Mouse (Mus musculus): ENCODE measurements around the gene Rbm4. TPM values are rescaled to one million over a fixed set of nuclear protein-coding genes. Genes with fewer than 3 reads are reported as not detected.

Rbm4 gene
- polyA plus RNA-seq, 1 experiment from 2014 or later, result 86.4 TPM

GRCm38 (mm10) chr19:4747631-4748312, 45.9 kb downstream of the Rbm4 start:
- H3K4me2 ChIP-seq, result no peak overlapping the region
- no peak for ATAC-seq (ENCODE audit: low FRiP score)
- H3K9ac ChIP-seq, result no peak overlapping the region
- no peaks in the 10 kb centered on the region for H3K27me3 ChIP-seq
- H3K4me1 ChIP-seq, result no peaks in the 10 kb centered on the region
- H3K9me3 ChIP-seq, result no peaks in the 10 kb centered on the region
- H3K27ac ChIP-seq, result no peak overlapping the region
- peaks cover 87% of the 10 kb centered on the region for H3K36me3 ChIP-seq (replicated peaks)
- no peak overlapping the region for H3K4me3 ChIP-seq (replicated peaks)
- WGBS, result 92% methylated on average over 9 of the region's 9 CpGs

DNA sequence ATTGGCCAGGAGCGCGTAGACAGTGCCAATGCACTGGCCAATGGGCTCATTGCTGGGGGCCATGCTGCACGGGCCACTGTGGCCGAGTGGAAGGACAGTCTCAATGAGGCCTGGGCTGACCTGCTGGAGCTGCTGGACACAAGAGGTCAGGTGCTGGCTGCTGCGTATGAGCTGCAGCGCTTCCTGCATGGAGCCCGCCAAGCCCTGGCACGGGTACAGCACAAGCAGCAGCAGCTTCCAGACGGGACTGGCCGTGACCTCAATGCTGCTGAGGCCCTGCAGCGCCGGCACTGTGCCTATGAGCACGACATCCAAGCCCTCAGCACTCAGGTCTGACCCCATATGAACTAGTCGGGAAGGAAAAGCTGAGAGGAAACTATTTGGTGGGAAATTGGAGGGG, 47.1 kb downstream of the Rbm4 start:
- no peak overlapping the region for H3K4me3 ChIP-seq (replicated peaks)
- 90% methylated on average over 14 of the region's 14 CpGs for WGBS
- H3K9ac ChIP-seq, result no peak overlapping the region
- H3K36me3 ChIP-seq (replicated peaks), result peaks cover 90% of the 10 kb centered on the region
- no peaks in the 10 kb centered on the region for H3K4me1 ChIP-seq
- no peak for ATAC-seq (ENCODE audit: low FRiP score)
- H3K27me3 ChIP-seq, result no peaks in the 10 kb centered on the region
- no peak overlapping the region for H3K4me2 ChIP-seq
- H3K27ac ChIP-seq, result 0 out of 2 replicates have a peak overlapping the region, but pooled peaks have one; percentile 8
- H3K9me3 ChIP-seq, result no peaks in the 10 kb centered on the region

GRCm38 (mm10) chr19:4745681-4746080, 48.0 kb downstream of the Rbm4 start:
- no peak overlapping the region for H3K4me3 ChIP-seq (replicated peaks)
- no peak for ATAC-seq (ENCODE audit: low FRiP score)
- WGBS, result 94% methylated on average over 10 of the region's 10 CpGs

GRCm38 (mm10) chr19:4745057-4745456, 48.6 kb downstream of the Rbm4 start:
- H3K4me1 ChIP-seq, result no peaks in the 10 kb centered on the region
- H3K9ac ChIP-seq, result no peak overlapping the region
- ATAC-seq (ENCODE audit: low FRiP score), result no peak
- H3K9me3 ChIP-seq, result no peaks in the 10 kb centered on the region
- no peaks in the 10 kb centered on the region for H3K27me3 ChIP-seq
- no peak overlapping the region for H3K4me3 ChIP-seq (replicated peaks)
- WGBS, result 87% methylated on average over 9 of the region's 9 CpGs
- no peak overlapping the region for H3K27ac ChIP-seq
- H3K4me2 ChIP-seq, result no peak overlapping the region
- peaks cover 89% of the 10 kb centered on the region for H3K36me3 ChIP-seq (replicated peaks)

More at GRCm38 (mm10) chr19:4745681-4746080, 48.0 kb downstream of the Rbm4 start:
- H3K9ac ChIP-seq, result no peak overlapping the region
- H3K27me3 ChIP-seq, result no peaks in the 10 kb centered on the region
- H3K27ac ChIP-seq, result no peak overlapping the region
- no peaks in the 10 kb centered on the region for H3K4me1 ChIP-seq
- peaks cover 90% of the 10 kb centered on the region for H3K36me3 ChIP-seq (replicated peaks)
- no peaks in the 10 kb centered on the region for H3K9me3 ChIP-seq
- no peak overlapping the region for H3K4me2 ChIP-seq

DNA sequence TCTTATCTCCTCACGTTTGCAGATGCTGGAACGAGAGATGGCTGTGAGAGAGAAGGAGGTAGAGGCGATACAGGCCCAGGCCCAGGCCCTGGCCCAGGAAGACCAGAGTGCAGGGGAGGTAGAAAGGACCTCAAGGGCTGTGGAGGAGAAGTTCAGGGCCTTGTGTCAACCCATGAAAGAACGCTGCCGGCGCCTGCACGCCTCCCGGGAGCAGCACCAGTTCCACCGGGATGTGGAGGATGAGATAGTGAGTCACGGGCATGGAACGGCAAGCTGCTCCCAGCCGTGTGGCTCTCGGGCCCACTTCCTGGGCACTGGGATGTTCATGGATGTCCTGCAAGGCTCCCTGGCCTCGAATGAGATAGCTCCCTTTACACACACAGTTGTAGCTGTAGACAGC, 49.7 kb downstream of the Rbm4 start:
- Histone ChIP-seq H3K9me3 (no peaks in the 10 kb centered on the region), H3K4me2 (no peak overlapping the region), H3K9ac (no peak overlapping the region), H3K27ac (no peak overlapping the region), H3K4me3 (replicated peaks) (no peak overlapping the region), H3K4me1 (no peaks in the 10 kb centered on the region), H3K27me3 (no peaks in the 10 kb centered on the region), H3K36me3 (replicated peaks) (peaks cover 89% of the 10 kb centered on the region)
- no peak for ATAC-seq (ENCODE audit: low FRiP score)
- 87% methylated on average over 14 of the region's 14 CpGs for WGBS

- no peak for ATAC-seq (ENCODE audit: low FRiP score)
- no peak overlapping the region for H3K9ac ChIP-seq
- H3K9me3 ChIP-seq, result no peaks in the 10 kb centered on the region
- WGBS, result 41% methylated on average over 5 of the region's 5 CpGs
- no peak overlapping the region for H3K27ac ChIP-seq
- H3K27me3 ChIP-seq, result no peaks in the 10 kb centered on the region
- peaks cover 86% of the 10 kb centered on the region for H3K36me3 ChIP-seq (replicated peaks)
- H3K4me1 ChIP-seq, result no peaks in the 10 kb centered on the region
- no peak overlapping the region for H3K4me3 ChIP-seq (replicated peaks)
- H3K4me2 ChIP-seq, result no peak overlapping the region
Observed at GRCm38 (mm10) chr19:4743524-4743923, 50.2 kb downstream of the Rbm4 start.

GRCm38 (mm10) chr19:4742229-4742628, 51.5 kb downstream of the Rbm4 start:
- Histone ChIP-seq H3K4me2 (no peak overlapping the region), H3K27me3 (no peaks in the 10 kb centered on the region), H3K9ac (no peak overlapping the region), H3K36me3 (replicated peaks) (peaks cover 85% of the 10 kb centered on the region), H3K4me3 (replicated peaks) (no peak overlapping the region), H3K27ac (no peak overlapping the region), H3K4me1 (no peaks in the 10 kb centered on the region), H3K9me3 (no peaks in the 10 kb centered on the region)
- 85% methylated on average over 6 of the region's 6 CpGs for WGBS
- no peak for ATAC-seq (ENCODE audit: low FRiP score)

- Histone ChIP-seq H3K4me1 (no peaks in the 10 kb centered on the region), H3K4me3 (replicated peaks) (no peak overlapping the region), H3K27ac (no peak overlapping the region), H3K36me3 (replicated peaks) (peaks cover 84% of the 10 kb centered on the region), H3K4me2 (no peak overlapping the region), H3K9ac (no peak overlapping the region), H3K27me3 (no peaks in the 10 kb centered on the region), H3K9me3 (no peaks in the 10 kb centered on the region)
- ATAC-seq (ENCODE audit: low FRiP score), result no peak
- 86% methylated on average over 10 of the region's 10 CpGs for WGBS
Observed at GRCm38 (mm10) chr19:4741482-4741881, 52.2 kb downstream of the Rbm4 start.

GRCm38 (mm10) chr19:4739762-4740161, 53.9 kb downstream of the Rbm4 start:
- Histone ChIP-seq H3K4me3 (replicated peaks) (no peak overlapping the region), H3K36me3 (replicated peaks) (peaks cover 76% of the 10 kb centered on the region), H3K9ac (no peak overlapping the region), H3K27me3 (no peaks in the 10 kb centered on the region), H3K4me2 (no peak overlapping the region), H3K9me3 (no peaks in the 10 kb centered on the region), H3K27ac (no peak overlapping the region), H3K4me1 (no peaks in the 10 kb centered on the region)
- no peak for ATAC-seq (ENCODE audit: low FRiP score)
- 90% methylated on average over 5 of the region's 5 CpGs for WGBS

DNA sequence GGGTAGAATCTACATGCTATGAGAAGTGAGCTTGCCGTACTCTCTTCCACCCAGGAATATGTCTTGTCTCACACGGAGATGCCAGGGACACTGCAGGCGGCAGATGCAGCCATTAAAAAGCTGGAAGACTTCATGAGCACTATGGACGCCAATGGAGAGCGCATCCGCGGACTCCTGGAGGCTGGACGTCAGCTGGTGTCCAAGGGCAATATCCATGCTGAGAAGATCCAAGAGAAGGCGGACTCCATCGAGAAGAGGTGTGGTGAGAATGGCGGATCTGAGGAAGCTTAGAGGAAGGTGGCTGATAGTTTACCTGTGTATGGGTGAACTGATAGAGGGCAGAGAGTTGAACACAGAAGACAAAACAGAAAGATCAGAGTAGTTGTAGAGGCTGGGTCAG, 54.6 kb downstream of the Rbm4 start:
- no peaks in the 10 kb centered on the region for H3K9me3 ChIP-seq
- H3K36me3 ChIP-seq (replicated peaks), result peaks cover 76% of the 10 kb centered on the region
- 92% methylated on average over 11 of the region's 11 CpGs for whole genome bisulfite sequencing
- no peak for ATAC-seq (ENCODE audit: low FRiP score)
- no peak overlapping the region for H3K9ac ChIP-seq
- H3K27me3 ChIP-seq, result no peaks in the 10 kb centered on the region
- no peaks in the 10 kb centered on the region for H3K4me1 ChIP-seq
- H3K4me2 ChIP-seq, result no peak overlapping the region
- no peak overlapping the region for H3K4me3 ChIP-seq (replicated peaks)
- H3K27ac ChIP-seq, result no peak overlapping the region

DNA sequence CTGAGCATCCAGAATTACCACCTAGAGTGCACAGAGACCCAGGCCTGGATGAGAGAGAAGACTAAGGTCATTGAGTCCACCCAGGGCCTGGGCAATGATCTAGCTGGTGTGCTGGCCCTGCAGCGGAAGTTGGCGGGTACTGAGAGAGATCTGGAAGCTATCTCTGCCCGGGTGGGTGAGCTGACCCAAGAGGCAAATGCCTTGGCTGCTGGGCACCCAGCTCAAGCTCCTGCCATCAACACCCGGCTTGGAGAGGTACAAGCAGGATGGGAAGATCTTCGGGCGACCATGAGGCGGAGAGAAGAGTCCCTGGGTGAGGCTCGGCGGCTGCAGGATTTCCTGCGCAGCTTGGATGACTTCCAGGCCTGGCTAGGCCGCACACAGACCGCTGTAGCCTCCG, 55.8 kb downstream of the Rbm4 start:
- Histone ChIP-seq H3K9ac (no peak overlapping the region), H3K27ac (no peak overlapping the region), H3K4me2 (no peak overlapping the region), H3K4me3 (replicated peaks) (no peak overlapping the region), H3K4me1 (no peaks in the 10 kb centered on the region), H3K36me3 (replicated peaks) (peaks cover 83% of the 10 kb centered on the region), H3K9me3 (no peaks in the 10 kb centered on the region), H3K27me3 (no peaks in the 10 kb centered on the region)
- WGBS, result 94% methylated on average over 13 of the region's 13 CpGs
- ATAC-seq (ENCODE audit: low FRiP score), result no peak
